8 mouse cellular contexts compared by ENCODE assay signal in the genomic region with DNA sequence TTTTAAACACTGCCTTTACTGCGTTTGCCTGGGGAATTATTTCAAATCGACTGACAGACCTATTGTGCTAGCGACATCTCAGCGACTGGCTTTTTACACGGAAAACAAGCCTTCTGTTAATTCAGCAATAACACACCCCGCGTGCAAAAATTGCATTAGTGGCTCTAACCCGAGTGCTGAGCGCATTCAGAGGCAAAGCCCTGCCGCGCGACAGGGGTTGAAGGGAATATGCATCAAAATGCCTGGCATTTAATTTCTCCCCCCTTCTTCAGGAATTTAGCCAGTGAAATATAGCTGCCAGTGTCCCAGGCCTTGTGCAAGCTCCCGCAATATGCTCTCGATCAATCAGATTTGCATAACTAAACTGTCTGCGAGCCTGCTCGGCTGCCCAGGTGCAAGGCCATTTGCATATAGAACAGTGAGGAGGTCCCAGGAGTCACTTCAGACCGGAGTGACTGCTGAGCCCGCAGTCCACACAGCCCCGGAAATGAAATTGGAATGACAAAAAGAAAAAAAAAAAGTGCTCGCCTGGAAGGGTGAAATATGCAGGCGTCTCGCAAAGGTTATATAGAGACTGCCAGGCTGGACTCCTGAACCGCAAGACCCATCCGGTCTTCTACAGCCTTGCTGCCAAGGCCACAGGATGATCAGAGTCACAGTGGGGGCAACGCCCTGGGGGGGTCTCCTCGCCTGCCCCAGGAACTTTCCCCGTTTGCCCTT.
DNase-seq lines count a peak whose midpoint lies in the region; ATAC-seq and TF ChIP-seq lines count a peak whose summit lies in the region.

No protein-coding gene starts in this region.

- no peak for TF ChIP-seq POLR2A in heart, adult 2 months (IDR thresholded peaks at IDR 0.05; ENCODE audit: insufficient read depth, low read depth, low read length)

- TF ChIP-seq EP300 in heart, adult 2 months (IDR thresholded peaks at IDR 0.05; ENCODE audit: insufficient read depth, low read depth, low read length), result no peak
- TF ChIP-seq EP300 in liver, embryonic 14.5 days (IDR thresholded peaks at IDR 0.05; ENCODE audit: low read depth), result no peak
- no peak for TF ChIP-seq EP300 in stomach, postnatal 0 days (optimal IDR thresholded peaks at IDR 0.05)

- H3K9ac ChIP-seq in heart, adult 2 months (ENCODE audit: low read depth, low read length), result no peak overlapping the region
- peak overlapping the region; percentile 27; the same call in 1 of the 2 replicates for H3K9ac ChIP-seq in hindbrain, embryonic 12.5 days
- H3K9ac ChIP-seq in liver, embryonic 14.5 days (replicated peaks), result no peak overlapping the region
- peak overlapping the region; percentile 1; the same call in 1 of the 2 replicates for H3K9ac ChIP-seq in stomach, postnatal 0 days (ENCODE audit: low read length)

- no peaks in the 10 kb centered on the region for H3K36me3 ChIP-seq in heart, adult 2 months (ENCODE audit: control insufficient read depth, insufficient read depth, low read length)
- H3K36me3 ChIP-seq in hindbrain, embryonic 12.5 days, result no peaks in the 10 kb centered on the region
- H3K36me3 ChIP-seq in liver, embryonic 14.5 days (replicated peaks; ENCODE audit: control insufficient read depth, insufficient read depth, low read depth), result no peaks in the 10 kb centered on the region
- H3K36me3 ChIP-seq in stomach, postnatal 0 days (ENCODE audit: control insufficient read depth, insufficient read depth, low read length), result no peaks in the 10 kb centered on the region

- no peak for TF ChIP-seq CTCF in heart, adult 2 months (IDR thresholded peaks at IDR 0.05)
- no peak for TF ChIP-seq CTCF in liver, embryonic 14.5 days (IDR thresholded peaks at IDR 0.05; ENCODE audit: low read depth)
- TF ChIP-seq CTCF in stomach, postnatal 0 days (IDR thresholded peaks at IDR 0.05; ENCODE audit: low read depth), result no peak

- no peaks in the 10 kb centered on the region for H3K79me2 ChIP-seq in heart, adult 2 months (replicated peaks; ENCODE audit: control insufficient read depth, insufficient read depth, low read length)

- H3K9me3 ChIP-seq in hindbrain, embryonic 12.5 days (replicated peaks), result no peaks in the 10 kb centered on the region
- no peaks in the 10 kb centered on the region for H3K9me3 ChIP-seq in liver, embryonic 14.5 days (ENCODE audit: control insufficient read depth, low read length)
- no peaks in the 10 kb centered on the region for H3K9me3 ChIP-seq in stomach, postnatal 0 days (ENCODE audit: control insufficient read depth, low read length)

- H3K4me2 ChIP-seq in hindbrain, embryonic 12.5 days (replicated peaks), result peak overlapping the region; percentile 65
- H3K4me2 ChIP-seq in liver, embryonic 14.5 days (ENCODE audit: low read depth), result peak overlapping the region; percentile 20
- H3K4me2 ChIP-seq in stomach, postnatal 0 days (replicated peaks; ENCODE audit: low read depth), result peak overlapping the region; percentile 67

- ATAC-seq in hindbrain, embryonic 12.5 days (ENCODE audit: low FRiP score), result peak; percentile 76
- ATAC-seq in liver, embryonic 14.5 days (ENCODE audit: insufficient read depth), result no peak
- ATAC-seq in stomach, postnatal 0 days (ENCODE audit: low FRiP score, low TSS enrichment), result no peak

- intact Hi-C loops in heart, adult 2 months (cut with DNase I), result no loop called here
- intact Hi-C loops in left cerebral cortex, postnatal 4 days (cut with DNase I), result no loop called here

- DNase-seq in heart, adult 2 months, result no peak
- no peak for DNase-seq in heart, adult 8-10 months (ENCODE audit: low spot score)
- peak; percentile 44 for DNase-seq in brain, adult 2 months (ENCODE audit: low read depth, low spot score)
- DNase-seq in liver, embryonic 14.5 days (ENCODE audit: low read depth in 3 of 3, low spot score in 3 of 3), result no peak
- DNase-seq in stomach, postnatal 0 days (ENCODE audit: low spot score), result no peak
- no peak for DNase-seq in left cerebral cortex, postnatal 4 days
- no peak for DNase-seq in right cerebral cortex, adult 18-20 months

- peak overlapping the region; percentile 33; the same call in 1 of the 2 replicates for H3K4me3 ChIP-seq in heart, adult 2 months
- H3K4me3 ChIP-seq in hindbrain, embryonic 12.5 days, result peak overlapping the region; percentile 38
- no peak overlapping the region for H3K4me3 ChIP-seq in liver, embryonic 14.5 days (ENCODE audit: insufficient read depth in 1 of 2, low read depth in 2 of 2, low read length in 2 of 2)
- peak overlapping the region; percentile 37 for H3K4me3 ChIP-seq in stomach, postnatal 0 days (ENCODE audit: low read depth, low read length)

- H3K27ac ChIP-seq in heart, adult 2 months, result no peak overlapping the region
- H3K27ac ChIP-seq in hindbrain, embryonic 12.5 days, result peak overlapping the region; percentile 82
- no peak overlapping the region for H3K27ac ChIP-seq in liver, embryonic 14.5 days
- H3K27ac ChIP-seq in stomach, postnatal 0 days (replicated peaks), result no peak overlapping the region

- 5% methylated on average over 27 of the region's 27 CpGs for WGBS in heart, adult 2 months
- 1% methylated on average over 27 of the region's 27 CpGs for WGBS in hindbrain, embryonic 12.5 days
- WGBS in liver, embryonic 14.5 days (ENCODE audit: insufficient replicate concordance), result 3% methylated on average over 27 of the region's 27 CpGs
- 10% methylated on average over 27 of the region's 27 CpGs for WGBS in stomach, postnatal 0 days

- H3K4me1 ChIP-seq in heart, adult 2 months (ENCODE audit: control insufficient read depth, insufficient read depth, low read length), result no peaks in the 10 kb centered on the region
- peaks cover 37% of the 10 kb centered on the region for H3K4me1 ChIP-seq in hindbrain, embryonic 12.5 days
- no peaks in the 10 kb centered on the region for H3K4me1 ChIP-seq in liver, embryonic 14.5 days (replicated peaks; ENCODE audit: control insufficient read depth in 2 of 2, insufficient read depth in 2 of 2, low read length in 1 of 2)
- no peaks in the 10 kb centered on the region for H3K4me1 ChIP-seq in stomach, postnatal 0 days (replicated peaks; ENCODE audit: control insufficient read depth, insufficient read depth)

- H3K27me3 ChIP-seq in heart, adult 2 months (ENCODE audit: control insufficient read depth, insufficient read depth, low read length), result peaks cover 5% of the 10 kb centered on the region
- peaks cover 9% of the 10 kb centered on the region for H3K27me3 ChIP-seq in hindbrain, embryonic 12.5 days
- peaks cover 21% of the 10 kb centered on the region for H3K27me3 ChIP-seq in liver, embryonic 14.5 days (ENCODE audit: control insufficient read depth, insufficient read depth, low read length)
- no peaks in the 10 kb centered on the region for H3K27me3 ChIP-seq in stomach, postnatal 0 days (ENCODE audit: control insufficient read depth, insufficient read depth, low read length)

Comparison
In these comparisons a context has a peak if more than half of its experiments do, and no peak if none do; other contexts are left out.
1. H3K4me3 ChIP-seq: peak in heart, adult 2 months (single experiment), hindbrain, embryonic 12.5 days (single experiment) and stomach, postnatal 0 days (single experiment); none in liver, embryonic 14.5 days (0 of 2).
2. H3K9ac ChIP-seq: peak in hindbrain, embryonic 12.5 days (single experiment) and stomach, postnatal 0 days (single experiment); none in heart, adult 2 months (single experiment) and liver, embryonic 14.5 days (single experiment).
3. Peak in every context shown above with its lines, with median percentiles within 50 percentile points of each other: H3K4me2 ChIP-seq.